In the genomic region with DNA sequence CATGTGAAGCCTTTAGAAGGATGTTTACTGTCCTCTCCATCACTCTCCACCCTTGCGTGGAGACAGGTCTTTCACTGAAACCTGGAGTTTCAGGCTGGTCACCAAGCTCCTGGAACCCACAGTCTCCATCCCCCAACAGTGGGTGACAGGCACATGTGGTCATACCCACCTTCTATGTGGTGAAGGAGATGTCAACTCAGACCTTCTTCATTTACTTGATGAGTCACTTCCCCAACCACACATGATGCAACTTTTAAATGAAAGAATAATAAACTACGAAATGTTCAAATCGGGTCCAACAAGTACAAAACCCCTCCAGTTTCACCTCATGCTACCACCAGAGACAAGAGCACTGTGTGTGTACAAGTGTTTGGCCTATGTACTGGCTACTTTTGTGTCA, we compare ENCODE assay signal across 26 mouse cellular contexts. TPM values are rescaled to one million over a fixed set of nuclear protein-coding genes. Genes with fewer than 3 reads are reported as not detected.
DNase-seq lines count a peak whose midpoint lies in the region; ATAC-seq and TF ChIP-seq lines count a peak whose summit lies in the region.
"Had no signal": no experiment of that assay in that cellular context is flagged by ENCODE, and none has a peak within 500 bp of the region (broad histone marks: within the 10 kb centered on the region; RNA-seq: fewer than 3 reads in every experiment).

No protein-coding gene starts in this region.

- peak; percentile 6 for DNase-seq in adrenal gland, adult 2 months
- no peak for DNase-seq in adrenal gland, adult 8-10 months
- DNase-seq in cerebellum, adult 9-10 months, result no peak
- DNase-seq in liver, embryonic 11.5 days (ENCODE audit: low spot score), result no peak
- DNase-seq: adrenal gland, postnatal 14 days; cerebellum, adult 11 months; cerebellum, postnatal 14 days; kidney, adult 18-20 months; kidney, postnatal 4 days; layer of hippocampus, adult 9-11 months; left cerebral cortex, postnatal 4 days; midbrain, embryonic 14.5 days; right cerebral cortex, adult 18-20 months; right cerebral cortex, postnatal 4 days; thymus, postnatal 4 days had no signal

- no peaks in the 10 kb centered on the region for H3K27me3 ChIP-seq in liver, embryonic 11.5 days (replicated peaks; ENCODE audit: control insufficient read depth, insufficient read depth, low read length)
- H3K27me3 ChIP-seq: embryonic facial prominence, embryonic 12.5 days; forebrain, embryonic 12.5 days; limb, embryonic 15.5 days; stomach, embryonic 15.5 days had no signal

- no peak overlapping the region for H3K9ac ChIP-seq in liver, embryonic 11.5 days (ENCODE audit: low read depth, low read length)
- H3K9ac ChIP-seq: embryonic facial prominence, embryonic 12.5 days; forebrain, embryonic 12.5 days; limb, embryonic 15.5 days; stomach, embryonic 15.5 days had no signal

- no peaks in the 10 kb centered on the region for H3K9me3 ChIP-seq in liver, embryonic 11.5 days (ENCODE audit: control insufficient read depth, low read length)
- H3K9me3 ChIP-seq: embryonic facial prominence, embryonic 12.5 days; forebrain, embryonic 12.5 days; limb, embryonic 15.5 days; stomach, embryonic 15.5 days had no signal

- peaks cover 12% of the 10 kb centered on the region; the same call in 1 of the 2 replicates for H3K36me3 ChIP-seq in liver, embryonic 11.5 days (ENCODE audit: control insufficient read depth, insufficient read depth, low read length)

- peak overlapping the region; percentile 36 for H3K27ac ChIP-seq in bone marrow macrophage, adult 2 months (ENCODE audit: insufficient read depth, low read depth, low read length)
- H3K27ac ChIP-seq in liver, embryonic 11.5 days (ENCODE audit: low read depth, low read length), result no peak overlapping the region
- H3K27ac ChIP-seq: embryonic facial prominence, embryonic 12.5 days; forebrain, embryonic 12.5 days; limb, embryonic 15.5 days; stomach, embryonic 15.5 days had no signal

- no peak for TF ChIP-seq POLR2A in bone marrow macrophage, adult 2 months (IDR thresholded peaks at IDR 0.05; ENCODE audit: borderline replicate concordance, low read depth, low read length)

- no peak for TF ChIP-seq CTCF in bone marrow macrophage, adult 2 months (IDR thresholded peaks at IDR 0.05; ENCODE audit: low read depth, low read length)

- 88% methylated on average over 3 of the region's 3 CpGs for WGBS in liver, embryonic 11.5 days

- peaks cover 33% of the 10 kb centered on the region for H3K4me1 ChIP-seq in bone marrow macrophage, adult 2 months (ENCODE audit: control insufficient read depth, insufficient read depth, low read length)
- H3K4me1 ChIP-seq in liver, embryonic 11.5 days (replicated peaks; ENCODE audit: control insufficient read depth, insufficient read depth, low read length), result peaks cover 7% of the 10 kb centered on the region

- H3K4me3 ChIP-seq in bone marrow macrophage, adult 2 months (ENCODE audit: insufficient read depth, low read length), result no peak overlapping the region
- H3K4me3 ChIP-seq in liver, embryonic 11.5 days (ENCODE audit: low read depth, low read length), result no peak overlapping the region
- H3K4me3 ChIP-seq: embryonic facial prominence, embryonic 12.5 days; forebrain, embryonic 12.5 days; limb, embryonic 15.5 days; stomach, embryonic 15.5 days had no signal

- no peak overlapping the region for H3K4me2 ChIP-seq in liver, embryonic 11.5 days
- H3K4me2 ChIP-seq: embryonic facial prominence, embryonic 12.5 days; forebrain, embryonic 12.5 days; heart, embryonic 11.5 days; limb, embryonic 15.5 days; stomach, embryonic 15.5 days had no signal

- ATAC-seq in megakaryocyte, adult 5-6 weeks (ENCODE audit: poor library complexity, severe bottlenecking), result peak; percentile 34
- peak; percentile 17; the same call in 1 of the 2 replicates for ATAC-seq in neutrophil, adult 5-6 weeks (ENCODE audit: extremely low read depth, insufficient number of reproducible peaks, low FRiP score, poor library complexity, severe bottlenecking)
- ATAC-seq in cerebellum, adult (ENCODE audit: insufficient number of reproducible peaks, low FRiP score, low TSS enrichment), result no peak
- ATAC-seq in liver, embryonic 11.5 days (replicated peaks; ENCODE audit: low FRiP score), result no peak
- ATAC-seq: activated CD4-positive, CD25-positive, alpha-beta regulatory T cell, adult 4 months; inflammation-experienced regulatory T-cells, adult 6 months had no signal

RNA-seq across cellular contexts. Expression of a gene that starts 5.1 kb away (rescaled TPM):
- total RNA-seq in adrenal gland, adult 2 months (2021), result 10 to 100 TPM; 39.3 to 44.5 TPM
- 11.9 and 13.4 TPM in 2 replicates for polyA plus RNA-seq in adrenal gland, adult 2 months (2012; rRNA removed)
- 10 to 100 TPM; 41.1 to 48.8 (median 46.2) TPM for total RNA-seq in adrenal gland, adult 8-10 months (2022)
- 46.6 and 54.9 TPM in 2 replicates for polyA plus RNA-seq in bone marrow macrophage, adult 2 months (2012; ENCODE audit: insufficient read depth, insufficient read length, missing spikeins)
- total RNA-seq in megakaryocyte, adult 5-6 weeks (2015), result 30.8 and 32.9 TPM in 2 replicates
- 33.6 and 37.7 TPM in 2 replicates for total RNA-seq in megakaryocyte, adult 5-6 weeks (2017)
- 40.8 and 43.3 TPM in 2 replicates for total RNA-seq in neutrophil, adult 5-6 weeks (2017)
- 28.9 and 32.2 TPM in 2 replicates for polyA plus RNA-seq in liver, embryonic 11.5 days (2014; fragmentation: Nextera tagmentation; extraction: Ambion mirVana)

Comparison
In these comparisons a context has a peak if more than half of its experiments do, and no peak if none do; other contexts are left out.
1. ATAC-seq: peak in megakaryocyte, adult 5-6 weeks (single experiment) and neutrophil, adult 5-6 weeks (single experiment); none in cerebellum, adult (single experiment) and liver, embryonic 11.5 days (single experiment).